Mouse (Mus musculus) liver, embryonic 13.5 days (tissue): ENCODE measurements at regions not wholly inside any gene's neighbourhood (a gene's known extent, or its start where the extent isn't known, plus 50 kb on each side); places are given as distances from the start of the nearest gene placed in this dataset.

Experiments
- ATAC-seq: fragments of 200-750 bp; cut with Nextera tagmentation; 2 replicates; pipeline ENCODE4 v1.8.0; 2017; ENCODE audit warnings: low read depth, mild to moderate bottlenecking, moderate number of reproducible peaks, moderate library complexity
- DNase-seq: peaks from one replicate; pipeline ENCODE4 v3.0.0; 2022
- H3K27ac ChIP-seq: fragments of 300-500 bp; sonication (generic); 2 replicates; pipeline ENCODE4 v1.5.1; 2015; ENCODE audit warnings: moderate library complexity, mild to moderate bottlenecking, inconsistent platforms
- H3K27me3 ChIP-seq: fragments of 300-500 bp; sonication (generic); 2 replicates; pipeline ENCODE4 v1.6.1; 2015; ENCODE audit warnings: mild to moderate bottlenecking, inconsistent platforms
- H3K36me3 ChIP-seq: fragments of 300-500 bp; sonication (generic); 2 replicates; pipeline ENCODE4 v1.6.1; 2015; ENCODE audit warnings: mild to moderate bottlenecking, inconsistent platforms
- H3K4me1 ChIP-seq: fragments of 300-500 bp; sonication (generic); replicated peaks from 2 replicates; pipeline ENCODE4 v1.6.1; 2015; ENCODE audit warnings: inconsistent platforms
- H3K4me2 ChIP-seq: fragments of 300-500 bp; sonication (generic); 2 replicates; pipeline ENCODE4 v1.6.1; 2015; ENCODE audit warnings: inconsistent platforms, mild to moderate bottlenecking, moderate library complexity
- H3K4me3 ChIP-seq: fragments of 300-500 bp; sonication (generic); replicated peaks from 2 replicates; pipeline ENCODE4 v1.5.1; 2015; ENCODE audit warnings: mild to moderate bottlenecking, inconsistent platforms
- H3K9ac ChIP-seq: fragments of 300-500 bp; sonication (generic); 2 replicates; pipeline ENCODE4 v1.6.1; 2015; ENCODE audit warnings: mild to moderate bottlenecking, inconsistent platforms
- H3K9me3 ChIP-seq: fragments of 300-500 bp; sonication (generic); replicated peaks from 2 replicates; pipeline ENCODE4 v1.6.1; 2016; ENCODE audit warnings: inconsistent platforms
- WGBS: fragments of 180-500 bp; shearing (Covaris S2); methylation state at CpG from one replicate; pipeline ENCODE4 v1.1.7; 2015; ENCODE audit not compliant: insufficient replicate concordance; 5-methylcytosine and 5-hydroxymethylcytosine counted together

GRCm38 (mm10) chr16:31508981-31509380, 86.9 kb downstream of the Bdh1 start:
- H3K4me3 ChIP-seq: peak overlapping the region; percentile 11; the same call in 1 of the 2 replicates
- H3K27me3 ChIP-seq: peaks cover 1% of the 10 kb centered on the region
- no peaks in the 10 kb centered on the region for H3K36me3 ChIP-seq
- H3K9me3 ChIP-seq: no peaks in the 10 kb centered on the region
- ATAC-seq (peak; percentile 50), DNase-seq (peak; percentile 13)
- WGBS: 18% methylated on average over 18 of the region's 18 CpGs
- H3K4me2 ChIP-seq: peak overlapping the region; percentile 55
- H3K9ac ChIP-seq: peak overlapping the region; percentile 31; the same call in 1 of the 2 replicates
- H3K27ac ChIP-seq: peak overlapping the region; percentile 58
- H3K4me1 ChIP-seq: peaks cover 38% of the 10 kb centered on the region

GRCm38 (mm10) chr16:31510097-31510496, 88.0 kb downstream of the Bdh1 start:
- Histone ChIP-seq H3K36me3 (no peaks in the 10 kb centered on the region), H3K4me3 (no peak overlapping the region), H3K4me1 (peaks cover 38% of the 10 kb centered on the region), H3K27ac (no peak overlapping the region), H3K9ac (no peak overlapping the region), H3K4me2 (no peak overlapping the region), H3K9me3 (no peaks in the 10 kb centered on the region), H3K27me3 (peaks cover 5% of the 10 kb centered on the region)
- ATAC-seq: no peak
- no peak for DNase-seq
- WGBS: 64% methylated on average over 8 of the region's 8 CpGs

GRCm38 (mm10) chr16:31518816-31519215, 96.7 kb downstream of the Bdh1 start:
- no peak for ATAC-seq
- 78% methylated on average over 3 of the region's 3 CpGs for WGBS
- H3K36me3 ChIP-seq: no peaks in the 10 kb centered on the region

GRCm38 (mm10) chr16:31520081-31520480, 98.0 kb downstream of the Bdh1 start:
- no peak for ATAC-seq
- H3K4me3 ChIP-seq: no peak overlapping the region
- peaks cover 12% of the 10 kb centered on the region; the same call in 1 of the 2 replicates for H3K27me3 ChIP-seq
- no peak for DNase-seq
- H3K4me1 ChIP-seq: no peaks in the 10 kb centered on the region
- WGBS: 65% methylated on average over 9 of the region's 9 CpGs
- H3K4me2 ChIP-seq: no peak overlapping the region
- no peak overlapping the region for H3K27ac ChIP-seq
- no peak overlapping the region for H3K9ac ChIP-seq
- no peaks in the 10 kb centered on the region for H3K36me3 ChIP-seq
- H3K9me3 ChIP-seq: no peaks in the 10 kb centered on the region; the same call in 1 of the 2 replicates

More at GRCm38 (mm10) chr16:31518816-31519215, 96.7 kb downstream of the Bdh1 start:
- Histone ChIP-seq H3K4me2 (no peak overlapping the region), H3K9me3 (no peaks in the 10 kb centered on the region; the same call in 1 of the 2 replicates), H3K9ac (no peak overlapping the region), H3K27ac (no peak overlapping the region), H3K4me1 (no peaks in the 10 kb centered on the region), H3K4me3 (no peak overlapping the region), H3K27me3 (peaks cover 17% of the 10 kb centered on the region)
- DNase-seq: no peak

GRCm38 (mm10) chr16:31521786-31522185, 99.7 kb downstream of the Bdh1 start:
- no peak for DNase-seq
- no peak overlapping the region for H3K9ac ChIP-seq
- WGBS: 45% methylated on average over 6 of the region's 6 CpGs
- H3K36me3 ChIP-seq: no peaks in the 10 kb centered on the region
- no peak overlapping the region for H3K4me3 ChIP-seq
- no peaks in the 10 kb centered on the region; the same call in 1 of the 2 replicates for H3K9me3 ChIP-seq
- H3K27me3 ChIP-seq: peaks cover 16% of the 10 kb centered on the region; the same call in 1 of the 2 replicates
- H3K4me1 ChIP-seq: no peaks in the 10 kb centered on the region
- H3K27ac ChIP-seq: no peak overlapping the region
- no peak overlapping the region for H3K4me2 ChIP-seq
- no peak for ATAC-seq

- no peaks in the 10 kb centered on the region for H3K36me3 ChIP-seq
- peaks cover 48% of the 10 kb centered on the region for H3K27me3 ChIP-seq
- no peak overlapping the region for H3K9ac ChIP-seq
- no peaks in the 10 kb centered on the region for H3K9me3 ChIP-seq
- no peak overlapping the region for H3K4me3 ChIP-seq
- peaks cover 5% of the 10 kb centered on the region for H3K4me1 ChIP-seq
- WGBS: 52% methylated on average over 10 of the region's 10 CpGs
- DNase-seq (no peak), ATAC-seq (no peak)
- H3K27ac ChIP-seq: no peak overlapping the region
- H3K4me2 ChIP-seq: no peak overlapping the region
These were observed 104.7 kb downstream of the Bdh1 start for GRCm38 (mm10) chr16:31526711-31527344.

- H3K4me2 ChIP-seq: no peak overlapping the region
- H3K4me3 ChIP-seq: no peak overlapping the region
- DNase-seq: no peak
- H3K27me3 ChIP-seq: peaks cover 48% of the 10 kb centered on the region
- peaks cover 24% of the 10 kb centered on the region for H3K4me1 ChIP-seq
- no peak overlapping the region for H3K9ac ChIP-seq
- ATAC-seq: no peak
- no peak overlapping the region for H3K27ac ChIP-seq
- no peaks in the 10 kb centered on the region for H3K36me3 ChIP-seq
- 50% methylated on average over 11 of the region's 11 CpGs for WGBS
- H3K9me3 ChIP-seq: no peaks in the 10 kb centered on the region
These were observed 106.7 kb downstream of the Bdh1 start for GRCm38 (mm10) chr16:31528596-31529283.

- Histone ChIP-seq H3K4me2 (no peak overlapping the region), H3K4me1 (peaks cover 31% of the 10 kb centered on the region), H3K27me3 (peaks cover 47% of the 10 kb centered on the region), H3K9me3 (no peaks in the 10 kb centered on the region), H3K9ac (no peak overlapping the region), H3K36me3 (no peaks in the 10 kb centered on the region), H3K27ac (no peak overlapping the region), H3K4me3 (no peak overlapping the region)
- ATAC-seq: no peak
- WGBS: 78% methylated on average over 13 of the region's 13 CpGs
- no peak for DNase-seq
These were observed 107.3 kb downstream of the Bdh1 start for GRCm38 (mm10) chr16:31529284-31529958.

- Histone ChIP-seq H3K4me1 (peaks cover 38% of the 10 kb centered on the region), H3K4me2 (no peak overlapping the region), H3K9me3 (no peaks in the 10 kb centered on the region), H3K4me3 (no peak overlapping the region), H3K27me3 (peaks cover 49% of the 10 kb centered on the region), H3K9ac (no peak overlapping the region), H3K36me3 (no peaks in the 10 kb centered on the region), H3K27ac (no peak overlapping the region)
- WGBS: 65% methylated on average over 8 of the region's 8 CpGs
- no peak for DNase-seq
- no peak for ATAC-seq
These were observed 108.0 kb downstream of the Bdh1 start for GRCm38 (mm10) chr16:31530090-31530489.

- 27% methylated on average over 6 of the region's 6 CpGs for WGBS
- peaks cover 34% of the 10 kb centered on the region for H3K27me3 ChIP-seq
- ATAC-seq (peak; percentile 94), DNase-seq (peak; percentile 73)
- no peaks in the 10 kb centered on the region for H3K9me3 ChIP-seq
- H3K4me3 ChIP-seq: no peak overlapping the region
- peaks cover 51% of the 10 kb centered on the region for H3K4me1 ChIP-seq
- H3K4me2 ChIP-seq: peak overlapping the region; percentile 42
- no peaks in the 10 kb centered on the region for H3K36me3 ChIP-seq
- H3K9ac ChIP-seq: no peak overlapping the region
- no peak overlapping the region for H3K27ac ChIP-seq
These were observed 111.2 kb downstream of the Bdh1 start for GRCm38 (mm10) chr16:31533196-31533777.

- H3K27me3 ChIP-seq: peaks cover 19% of the 10 kb centered on the region
- no peak overlapping the region for H3K9ac ChIP-seq
- H3K4me2 ChIP-seq: no peak overlapping the region
- peaks cover 51% of the 10 kb centered on the region for H3K4me1 ChIP-seq
- DNase-seq: no peak
- no peak for ATAC-seq
- no peak overlapping the region for H3K27ac ChIP-seq
- H3K4me3 ChIP-seq: no peak overlapping the region
- no peaks in the 10 kb centered on the region for H3K36me3 ChIP-seq
- no peaks in the 10 kb centered on the region for H3K9me3 ChIP-seq
- WGBS: 61% methylated on average over 4 of the region's 4 CpGs
These were observed 112.9 kb downstream of the Bdh1 start for GRCm38 (mm10) chr16:31534923-31535523.
